Mouse (Mus musculus) testis, adult 2 months (tissue): ENCODE data around the gene Ddr2.

Source experiments
- CTCF ChIP-seq: fragments of 200-500 bp; IDR thresholded peaks from 2 replicates; pipeline ENCODE4 v1.5.1; 2012; ENCODE audit warnings: low read depth, mild to moderate bottlenecking, inconsistent platforms, low read length, moderate library complexity; ENCODE audit not compliant: control insufficient read depth, insufficient read depth, insufficient replicate concordance
- POLR2A ChIP-seq: fragments of 200-500 bp; IDR thresholded peaks from 2 replicates; pipeline ENCODE4 v1.6.1; 2012; ENCODE audit warnings: low read depth, mild to moderate bottlenecking, inconsistent platforms, low read length, moderate library complexity; ENCODE audit not compliant: control insufficient read depth

DNA sequence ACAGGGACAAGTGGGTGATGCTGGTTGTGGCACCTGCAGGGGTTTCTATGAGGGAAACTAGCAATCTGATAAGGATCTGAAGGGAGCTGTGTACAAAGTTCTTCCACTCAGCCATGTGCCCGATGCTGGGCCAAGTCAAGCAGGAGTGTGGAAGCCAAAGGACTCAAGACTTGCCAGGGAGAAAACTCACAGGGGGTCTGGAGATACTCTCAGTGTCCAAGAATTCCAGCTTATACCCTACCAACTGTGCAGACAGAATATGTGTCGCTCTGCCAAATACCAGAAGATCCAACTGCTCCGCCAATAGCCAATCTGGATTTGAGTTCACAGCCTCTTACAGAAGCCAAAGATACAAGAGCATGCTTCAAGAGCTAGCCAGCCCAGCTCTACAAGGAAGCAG lies 95.8 kb downstream of the Ddr2 start:
- TF ChIP-seq CTCF (no peak), POLR2A (no peak)
